Mouse (Mus musculus) heart, postnatal 25 days (tissue): Measurements from ENCODE around the gene Zfp970. TPM values are rescaled to one million over a fixed set of nuclear protein-coding genes. Genes with fewer than 3 reads are reported as not detected.
A peak's percentile ranks its signal among the peaks of the same experiment; 100 is the strongest.
"Not testable (repeated sequence)": the region's sequence is repeated elsewhere in the genome, so short reads cannot be mapped to it uniquely, and the experiment has no call there.

ENCODE experiments used
- DNase-seq: peaks from one replicate; pipeline ENCODE4 v3.0.0; 2022; ENCODE audit warnings: low spot score
- intact Hi-C: fragments of 180-260 bp; cut with DNase I; formaldehyde crosslinking; loops from one replicate; pipeline ENCODE4 v1.15.1; 2025
- total RNA-seq, 2 experiments: library from RNA; stranded (reverse); gene quantifications; 2 replicates each; pipeline ENCODE4 v1.2.3; 2021

The Zfp970 gene
- total RNA-seq, result 100 to 1,000 TPM; 492 to 508 TPM

- DNase-seq, result peak; percentile 20
- intact Hi-C loops, result not testable (repeated sequence)
Measured at GRCm38 (mm10) chr2:177464676-177465075, at the start of gene Zfp970. Gene Zfp970, plus strand, starts transcription at chr2:177464733.

- intact Hi-C loops, DNase-seq: not testable (repeated sequence)
Measured at GRCm38 (mm10) chr2:177468222-177468621, 3.7 kb downstream of the Zfp970 start.

GRCm38 (mm10) chr2:177472261-177472660 lies 7.7 kb downstream of the Zfp970 start:
- intact Hi-C loops, result not testable (repeated sequence)
- DNase-seq, result peak; percentile 23

- DNase-seq, intact Hi-C loops: not testable (repeated sequence)
Measured at GRCm38 (mm10) chr2:177481971-177482370, 17.4 kb downstream of the Zfp970 start.

GRCm38 (mm10) chr2:177483238-177483948 lies 18.9 kb downstream of the Zfp970 start:
- DNase-seq, intact Hi-C loops: not testable (repeated sequence)

- DNase-seq, intact Hi-C loops: not testable (repeated sequence)
Measured at GRCm38 (mm10) chr2:177498067-177498466, 33.5 kb downstream of the Zfp970 start, which contains the start of gene Gm14403. Gene Gm14403, plus strand, starts transcription at chr2:177498215.

GRCm38 (mm10) chr2:177499182-177499581 lies 34.6 kb downstream of the Zfp970 start:
- DNase-seq, intact Hi-C loops: not testable (repeated sequence)

GRCm38 (mm10) chr2:177505211-177505719 lies 40.7 kb downstream of the Zfp970 start:
- DNase-seq, intact Hi-C loops: not testable (repeated sequence)

GRCm38 (mm10) chr2:177511381-177511780 lies 46.8 kb downstream of the Zfp970 start:
- DNase-seq, intact Hi-C loops: not testable (repeated sequence)

GRCm38 (mm10) chr2:177511972-177512371 lies 47.4 kb downstream of the Zfp970 start:
- intact Hi-C loops, DNase-seq: not testable (repeated sequence)

- intact Hi-C loops, DNase-seq: not testable (repeated sequence)
Measured at GRCm38 (mm10) chr2:177513991-177514479, 49.5 kb downstream of the Zfp970 start.

- DNase-seq, intact Hi-C loops: not testable (repeated sequence)
Measured at GRCm38 (mm10) chr2:177517746-177518145, 53.2 kb downstream of the Zfp970 start.

- not testable (repeated sequence) for DNase-seq
Measured at GRCm38 (mm10) chr2:177518354-177518753, 53.8 kb downstream of the Zfp970 start.

GRCm38 (mm10) chr2:177518960-177519359 lies 54.4 kb downstream of the Zfp970 start:
- DNase-seq, intact Hi-C loops: not testable (repeated sequence)

More at GRCm38 (mm10) chr2:177518354-177518753, 53.8 kb downstream of the Zfp970 start:
- intact Hi-C loops, result not testable (repeated sequence)

GRCm38 (mm10) chr2:177520035-177520434 lies 55.5 kb downstream of the Zfp970 start:
- DNase-seq, result no peak
- intact Hi-C loops, result no loop called here

GRCm38 (mm10) chr2:177523061-177523460 lies 58.5 kb downstream of the Zfp970 start:
- intact Hi-C loops, result no loop called here
- DNase-seq, result no peak

GRCm38 (mm10) chr2:177523674-177524073 lies 59.1 kb downstream of the Zfp970 start:
- DNase-seq, intact Hi-C loops: not testable (repeated sequence)

- DNase-seq, intact Hi-C loops: not testable (repeated sequence)
Measured at GRCm38 (mm10) chr2:177524171-177524570, 59.6 kb downstream of the Zfp970 start.
